Mouse (Mus musculus) 3134 (cell line): ENCODE data around the gene Angel1.

Experiments used
- DNase-seq: peaks from one replicate; pipeline ENCODE4 v3.0.0-alpha.2; 2011; ENCODE audit warnings: low spot score; ENCODE audit not compliant: insufficient read length; ENCODE audit errors: extremely low read depth

The Angel1 gene

DNA sequence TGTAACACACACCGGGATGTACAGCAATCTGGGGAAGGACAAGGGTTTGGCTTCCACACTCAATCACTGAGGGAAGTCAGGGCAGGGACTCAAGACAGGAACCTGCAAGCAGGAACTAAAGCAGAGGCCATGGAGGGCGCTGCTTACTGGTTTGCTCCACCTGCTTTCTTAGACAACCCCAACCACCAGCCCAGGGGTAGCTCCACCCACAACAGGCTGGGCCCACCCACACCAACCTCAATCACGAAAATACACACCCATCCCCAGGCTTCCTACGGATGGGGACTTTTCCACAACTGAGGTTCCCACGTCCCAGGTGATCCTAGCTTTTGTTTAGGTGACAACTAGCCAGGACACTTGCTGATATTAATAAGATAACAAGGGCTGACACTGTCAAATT is 20.4 kb downstream of the Angel1 start:
- no peak for DNase-seq

DNA sequence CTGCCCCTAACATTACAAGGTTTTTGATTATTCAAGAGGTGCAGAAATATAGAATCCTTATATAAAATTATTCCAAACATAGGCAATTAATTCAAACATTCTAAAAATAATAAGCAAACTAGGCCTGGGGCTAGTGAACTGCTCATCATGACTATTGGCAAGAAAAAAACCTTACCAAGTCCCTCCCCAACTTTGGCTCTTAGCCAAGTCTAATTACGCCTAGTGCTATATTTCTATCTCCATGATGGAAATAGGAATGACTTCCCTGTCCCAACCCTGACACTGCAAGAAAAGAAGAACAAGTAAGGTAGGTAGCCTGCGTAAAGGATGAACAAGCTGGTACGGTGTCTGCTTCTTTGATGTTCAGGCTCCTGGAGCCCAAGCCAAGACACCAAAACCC is 23.6 kb downstream of the Angel1 start:
- DNase-seq: no peak

DNA sequence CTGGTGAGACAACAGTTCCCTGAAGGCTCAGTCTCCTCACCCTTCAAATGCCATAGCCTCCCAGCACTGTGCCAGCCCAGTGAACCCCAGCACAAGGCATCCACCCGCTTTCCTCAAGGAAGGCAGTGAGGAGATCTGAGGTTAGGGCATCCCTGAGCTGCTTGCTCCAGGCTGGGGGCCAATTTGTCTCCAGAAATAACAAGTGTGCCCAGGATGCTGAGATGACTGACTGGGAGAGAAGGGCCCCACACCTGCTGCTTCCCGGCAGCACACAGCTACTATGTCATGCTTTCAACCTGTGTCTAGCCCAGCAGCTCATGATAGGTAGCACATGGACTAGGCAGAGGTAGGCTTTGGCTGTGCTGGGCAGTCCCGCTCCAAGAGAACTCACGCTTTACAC is 24.8 kb downstream of the Angel1 start:
- DNase-seq: no peak

DNA sequence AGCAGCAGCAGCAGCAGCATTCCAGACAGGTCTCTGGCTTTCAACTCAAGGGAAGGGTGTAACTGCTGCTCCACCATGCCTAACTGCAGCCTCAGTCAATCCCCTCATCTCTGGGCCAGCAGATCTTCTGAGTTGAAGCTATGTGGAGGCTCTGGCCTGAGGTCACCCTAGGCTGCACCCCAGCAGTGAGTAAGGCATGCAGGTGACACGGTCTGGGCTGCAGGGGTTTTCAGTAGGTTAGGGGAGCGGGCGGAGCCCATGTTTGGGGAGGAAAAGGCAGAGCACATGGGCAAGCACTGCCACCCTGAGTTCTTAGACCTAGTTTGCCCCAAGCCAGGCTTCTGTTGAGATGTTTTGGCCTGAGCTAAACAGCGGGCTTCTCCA is 25.3 kb downstream of the Angel1 start:
- no peak for DNase-seq

DNA sequence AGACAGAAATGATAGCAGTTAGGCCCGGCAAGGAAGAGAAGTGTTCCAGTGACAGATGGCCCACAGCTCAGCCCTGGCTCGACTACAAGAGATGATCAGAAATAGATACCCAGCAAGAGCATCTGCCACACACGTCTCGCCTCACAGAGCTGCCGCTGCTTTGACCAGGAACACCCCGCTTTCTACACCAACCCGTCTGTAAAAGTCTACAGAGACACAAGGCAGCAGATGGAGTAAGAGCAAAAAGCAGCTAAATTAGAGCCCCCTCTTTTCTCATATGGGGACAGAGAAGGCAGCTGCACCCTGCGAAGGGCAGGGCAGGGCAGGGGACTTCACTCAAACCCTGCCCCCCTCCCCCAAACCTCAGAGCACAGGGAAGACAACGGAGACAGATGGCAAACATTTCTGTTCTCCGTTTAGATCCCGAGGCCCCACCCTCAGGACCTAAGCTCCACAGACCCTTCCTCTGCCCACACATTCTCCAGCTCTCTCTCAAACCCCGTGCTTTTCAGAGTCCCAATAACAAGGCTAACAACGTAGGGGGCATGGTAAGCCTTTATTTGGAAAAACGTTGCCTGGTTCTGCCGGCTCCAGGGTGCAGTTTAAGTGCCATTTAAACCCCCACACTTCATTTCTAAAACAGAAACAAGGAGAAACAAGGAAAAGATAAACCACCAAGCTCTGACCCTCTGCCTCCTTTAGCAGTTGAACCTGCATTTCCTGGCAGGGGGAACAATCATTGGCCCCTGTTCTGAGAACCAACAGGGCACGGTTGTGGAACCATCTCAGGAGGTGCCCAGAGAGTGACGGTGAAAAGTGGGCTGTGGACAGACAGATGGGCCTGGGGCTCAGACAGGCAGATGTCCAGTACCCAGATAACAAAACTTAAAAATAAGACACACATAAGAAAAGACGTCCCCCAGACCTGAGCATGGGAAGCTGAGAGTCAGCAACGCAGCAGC is 26.0 kb downstream of the Angel1 start:
- no peak for DNase-seq

DNA sequence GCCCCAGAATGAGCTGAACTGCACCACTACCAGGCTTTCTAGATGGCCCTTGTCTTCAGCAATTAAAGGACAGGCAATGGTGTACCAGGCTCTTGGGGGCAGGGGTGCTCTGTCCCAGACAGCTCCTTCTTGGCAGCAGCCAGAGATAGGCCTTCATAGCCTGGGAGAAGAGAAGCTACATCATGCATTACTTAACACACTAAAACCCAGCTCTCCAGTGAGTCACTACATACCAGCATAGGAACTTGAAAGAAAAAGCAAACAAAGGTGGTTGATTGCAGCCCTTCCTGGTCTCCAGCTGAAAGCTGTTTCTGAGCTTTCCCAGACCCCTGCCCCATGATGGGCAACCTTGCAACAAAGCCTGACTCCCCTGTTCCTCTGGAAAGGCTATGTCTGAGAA is 27.7 kb downstream of the Angel1 start:
- no peak for DNase-seq

DNA sequence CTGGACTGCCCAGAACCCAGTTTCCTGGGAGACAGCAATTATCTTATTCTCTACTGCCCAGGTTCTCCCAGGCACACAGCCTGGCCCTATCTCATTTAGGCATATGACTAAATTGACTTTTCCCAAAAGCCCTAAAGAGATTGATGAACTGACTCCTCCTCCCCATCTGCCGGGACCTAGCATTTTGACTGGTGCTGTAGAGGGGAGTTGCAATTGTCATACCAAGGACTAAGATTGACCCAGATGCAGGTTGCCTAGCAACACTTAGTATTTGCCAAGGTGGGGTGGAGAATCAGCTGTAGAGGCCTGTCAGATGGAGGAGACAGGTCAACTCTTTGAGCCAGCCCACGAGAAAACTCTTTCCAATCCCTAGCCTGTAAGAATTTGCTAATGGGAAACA is 28.3 kb downstream of the Angel1 start:
- DNase-seq: no peak

DNA sequence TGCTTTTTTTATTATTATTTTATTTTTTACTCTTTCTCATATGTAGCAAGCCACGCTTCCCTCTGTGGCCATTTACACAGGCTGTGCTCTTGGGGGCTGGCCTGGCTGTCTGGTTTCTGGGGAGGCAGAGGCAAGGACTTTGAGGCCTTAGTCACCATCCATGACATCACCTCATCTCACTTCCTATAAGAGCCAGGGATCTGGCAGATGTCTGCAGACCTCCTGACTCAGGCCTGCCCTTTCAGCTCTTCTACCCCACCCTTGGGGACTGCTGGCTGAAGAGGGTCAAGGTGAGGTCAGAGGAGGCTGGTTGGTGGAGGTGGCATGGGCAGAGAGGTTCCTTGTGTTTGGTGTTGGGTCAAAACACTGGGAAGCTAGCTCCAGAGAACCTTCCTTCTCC is 31.8 kb downstream of the Angel1 start:
- peak; percentile 53 for DNase-seq

DNA sequence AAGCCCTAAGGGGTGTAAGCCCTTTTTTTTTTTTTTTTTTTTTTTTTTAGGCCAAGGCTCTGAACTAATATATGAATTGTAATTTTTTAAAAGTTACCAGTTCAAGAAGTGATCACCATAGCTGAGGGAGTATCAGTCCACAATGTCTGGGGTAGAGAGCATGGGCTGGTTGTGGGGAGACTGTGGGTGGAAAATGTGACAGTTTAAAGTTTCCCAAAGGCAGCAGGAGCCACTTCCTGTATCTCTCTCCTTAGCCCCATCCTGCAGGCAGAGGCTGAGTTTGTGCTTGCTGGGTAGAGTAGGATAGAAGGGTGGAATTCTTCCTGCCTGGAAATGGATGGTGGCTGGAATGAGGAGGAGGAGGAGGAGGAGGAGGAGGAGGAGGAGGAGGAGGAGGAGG is 32.9 kb downstream of the Angel1 start:
- no peak for DNase-seq

DNA sequence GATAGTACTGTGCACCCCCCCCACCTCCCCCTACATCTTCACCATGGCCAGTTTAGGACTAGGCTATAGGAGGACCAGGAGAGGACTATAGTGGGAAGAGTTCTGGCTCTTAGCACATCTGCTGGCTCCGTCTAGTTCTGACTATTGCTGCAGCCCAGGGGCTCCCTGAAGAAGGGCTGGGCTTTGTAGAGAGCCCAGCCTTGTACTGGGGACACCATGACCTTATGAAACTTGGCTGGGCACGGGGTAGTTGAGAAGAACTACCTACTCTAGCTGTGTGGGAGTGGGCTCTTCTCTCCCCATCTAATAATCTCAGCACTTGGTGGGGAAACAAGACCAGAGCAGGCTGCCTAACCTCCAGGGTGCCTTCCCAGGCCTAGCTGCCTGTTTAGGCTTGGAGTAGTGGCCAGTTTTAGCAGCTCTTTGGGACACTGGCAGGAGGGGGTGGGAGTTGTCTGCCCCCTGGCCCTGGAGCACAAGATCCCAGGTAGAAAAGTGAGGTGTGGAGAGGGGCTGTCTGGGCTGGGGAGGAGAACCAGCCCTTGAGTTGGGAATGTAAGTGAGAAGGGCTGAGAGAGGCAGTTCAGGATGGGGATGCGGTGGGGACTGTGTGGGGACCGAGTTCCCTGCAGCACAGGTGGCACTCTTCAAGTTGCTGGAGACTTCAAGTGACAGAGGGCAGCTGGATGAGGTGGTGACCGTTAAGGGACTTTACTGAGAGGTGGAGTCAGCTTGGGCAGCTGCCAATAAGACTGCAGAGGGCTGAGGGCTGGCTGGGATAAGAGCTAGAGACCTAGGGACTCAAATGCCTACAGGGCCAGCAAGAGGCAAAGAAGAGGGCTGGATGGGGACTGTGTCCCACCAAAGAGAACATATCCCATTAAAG is 33.5 kb downstream of the Angel1 start:
- DNase-seq: no peak

DNA sequence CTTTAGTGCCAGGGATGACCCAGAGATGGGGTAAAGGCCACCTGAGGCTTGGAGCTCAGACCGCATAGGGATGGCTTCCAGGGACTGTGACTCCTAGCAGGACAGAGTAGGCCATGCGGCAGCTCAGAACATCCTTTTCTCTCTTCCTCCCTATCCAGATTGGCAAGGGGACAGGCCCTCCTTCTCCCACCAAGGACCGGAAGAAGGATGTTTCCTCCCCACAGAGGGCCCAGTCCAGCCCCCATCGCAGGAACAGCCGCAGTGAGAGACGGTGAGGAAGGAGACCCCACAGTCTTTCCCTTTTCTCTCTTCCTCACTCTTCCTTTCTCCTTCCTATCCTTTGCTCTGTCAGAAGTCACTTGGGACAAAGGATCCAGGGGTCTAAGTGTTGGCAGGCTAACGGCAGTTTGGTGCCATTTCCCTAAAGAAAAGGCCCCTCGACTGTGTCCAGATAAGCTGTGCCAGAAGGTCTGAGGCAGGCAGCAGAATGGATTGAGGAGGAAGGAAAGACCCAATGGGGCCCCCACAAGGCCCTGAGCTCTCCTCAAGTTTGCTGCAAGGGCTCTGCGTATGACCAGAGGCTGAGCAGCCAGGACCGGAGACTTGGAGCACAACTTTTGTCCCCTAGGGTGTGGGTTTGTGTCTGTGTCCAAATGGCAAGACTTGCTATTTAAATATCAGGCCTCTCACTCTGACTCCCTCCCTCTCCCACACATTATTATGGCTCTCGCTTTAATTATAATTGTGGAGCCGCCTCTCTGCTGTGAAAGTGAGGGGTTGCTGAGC is 35.4 kb downstream of the Angel1 start:
- no peak for DNase-seq

DNA sequence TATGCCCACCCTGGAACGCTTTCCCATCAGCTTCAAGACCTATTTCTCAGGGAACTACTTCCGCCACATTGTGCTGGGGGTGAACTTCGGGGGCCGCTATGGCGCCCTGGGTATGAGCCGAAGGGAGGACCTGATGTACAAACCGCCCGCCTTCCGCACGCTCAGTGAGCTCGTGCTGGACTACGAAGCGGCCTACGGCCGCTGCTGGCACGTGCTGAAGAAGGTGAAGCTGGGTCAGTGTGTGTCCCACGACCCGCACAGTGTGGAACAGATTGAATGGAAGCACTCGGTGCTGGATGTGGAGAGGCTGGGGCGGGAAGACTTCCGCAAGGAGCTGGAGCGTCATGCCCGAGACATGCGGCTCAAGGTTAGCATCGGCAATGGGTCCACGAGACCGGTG is 37.3 kb downstream of the Angel1 start:
- peak; percentile 25 for DNase-seq

DNA sequence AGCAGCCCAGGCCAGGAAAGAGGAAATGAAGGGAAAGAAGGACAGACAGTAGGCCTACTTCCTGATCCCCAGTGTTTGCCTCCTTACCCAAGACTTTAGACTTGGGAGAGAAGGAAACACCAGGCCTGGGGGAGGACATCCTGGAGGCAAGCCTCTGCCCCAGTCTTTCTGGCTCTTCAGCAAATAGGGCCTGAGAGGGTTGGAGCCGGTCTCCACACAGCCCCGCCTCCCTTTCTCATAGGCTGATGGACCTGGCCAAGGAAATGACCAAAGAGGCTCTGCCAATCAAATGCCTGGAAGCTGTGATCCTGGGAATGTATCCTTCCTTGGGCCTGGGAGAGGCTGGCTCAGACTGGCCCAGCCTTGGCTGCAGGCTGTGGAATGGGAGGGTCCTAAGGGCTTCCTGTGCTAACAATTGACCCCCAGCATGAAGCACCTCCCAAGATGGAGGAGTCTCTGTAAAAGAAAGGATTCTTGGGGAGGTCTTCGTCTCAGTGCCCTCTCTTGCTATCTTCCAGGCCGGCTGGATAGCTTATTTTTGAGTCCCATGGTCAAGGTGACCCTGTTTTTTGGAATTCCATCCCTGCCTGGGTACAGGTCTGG is 38.2 kb downstream of the Angel1 start:
- DNase-seq: no peak

DNA sequence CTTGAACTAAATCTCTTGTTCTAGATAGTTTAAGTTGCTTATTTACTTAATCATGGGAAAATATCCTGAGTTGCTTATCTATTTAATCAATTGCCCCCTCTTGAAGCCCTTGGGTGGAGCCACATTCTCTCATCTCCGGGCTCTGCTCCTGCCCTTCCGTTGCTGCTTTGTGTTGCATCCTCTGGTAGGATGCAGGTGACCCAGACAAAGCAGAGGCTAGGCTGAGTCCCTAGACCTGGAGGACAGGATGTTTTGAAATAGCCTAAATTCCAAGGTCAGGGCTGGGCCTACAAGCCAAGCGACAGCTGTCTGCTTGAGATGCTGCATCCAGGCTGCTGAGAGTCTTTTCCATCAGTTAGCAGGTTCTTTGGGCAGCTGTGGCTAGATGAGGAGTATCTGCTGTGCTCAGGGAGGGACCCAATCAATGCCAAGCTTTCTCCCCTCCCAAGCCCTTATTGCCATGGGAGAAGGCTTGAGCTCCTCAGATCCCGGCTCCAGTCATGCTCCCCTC is 38.8 kb downstream of the Angel1 start:
- no peak for DNase-seq

DNA sequence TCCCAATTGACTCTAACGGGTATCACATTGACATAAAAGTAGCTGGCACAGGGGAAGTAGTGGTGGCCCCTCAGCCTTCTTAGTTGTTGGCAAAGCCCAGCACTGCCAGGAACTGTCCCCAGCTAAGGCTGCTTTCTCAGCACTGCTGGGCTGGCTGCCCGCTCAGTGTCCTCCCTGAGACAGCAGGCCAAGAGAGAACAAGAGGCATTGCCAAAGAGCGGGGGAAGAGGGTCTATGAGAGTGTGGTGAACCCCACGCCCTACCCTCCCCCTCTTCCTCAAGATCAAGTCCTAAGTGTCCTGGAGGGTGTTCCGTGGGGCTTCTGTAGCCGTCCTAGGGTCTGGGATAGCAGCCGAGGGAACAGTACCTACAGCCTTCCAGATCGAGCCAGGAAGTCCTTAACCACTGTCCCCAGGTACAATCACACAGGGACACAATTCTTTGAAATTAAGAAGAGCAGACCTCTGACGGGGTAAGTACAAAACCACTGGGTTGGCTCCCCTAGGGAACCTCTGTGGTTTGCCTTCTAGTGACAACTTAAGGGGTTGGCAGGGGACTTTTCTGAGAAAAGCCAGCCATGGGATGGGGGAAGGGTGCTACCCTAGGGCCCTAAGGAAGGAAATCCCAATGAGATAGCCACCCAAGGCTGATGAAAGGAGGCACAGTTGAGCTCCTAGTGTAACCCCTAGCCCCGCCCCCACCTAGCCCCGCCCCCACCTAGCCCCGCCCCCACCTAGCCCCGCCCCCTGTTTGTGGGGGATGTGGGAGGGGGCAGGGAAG is 39.5 kb downstream of the Angel1 start:
- no peak for DNase-seq

DNA sequence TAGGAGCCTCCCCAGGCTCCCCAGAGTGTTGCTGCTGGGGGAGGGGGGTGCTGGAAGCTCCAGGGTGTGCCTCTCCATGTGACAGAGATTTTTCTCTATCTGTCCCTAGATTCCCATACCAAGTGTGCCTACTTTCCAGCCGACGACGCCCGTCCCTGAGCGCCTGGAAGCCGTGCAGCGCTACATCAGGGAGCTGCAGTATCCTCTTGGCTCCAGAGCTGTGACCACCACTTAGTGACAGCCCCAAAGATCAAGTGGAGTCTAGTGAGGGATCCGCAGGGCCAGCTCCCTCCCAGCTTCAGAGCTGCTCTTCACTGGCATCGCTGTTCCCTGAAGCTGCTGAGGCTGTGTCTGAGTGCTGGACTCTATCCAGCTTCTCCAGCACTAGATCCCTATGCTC is 41.0 kb downstream of the Angel1 start:
- DNase-seq: no peak

DNA sequence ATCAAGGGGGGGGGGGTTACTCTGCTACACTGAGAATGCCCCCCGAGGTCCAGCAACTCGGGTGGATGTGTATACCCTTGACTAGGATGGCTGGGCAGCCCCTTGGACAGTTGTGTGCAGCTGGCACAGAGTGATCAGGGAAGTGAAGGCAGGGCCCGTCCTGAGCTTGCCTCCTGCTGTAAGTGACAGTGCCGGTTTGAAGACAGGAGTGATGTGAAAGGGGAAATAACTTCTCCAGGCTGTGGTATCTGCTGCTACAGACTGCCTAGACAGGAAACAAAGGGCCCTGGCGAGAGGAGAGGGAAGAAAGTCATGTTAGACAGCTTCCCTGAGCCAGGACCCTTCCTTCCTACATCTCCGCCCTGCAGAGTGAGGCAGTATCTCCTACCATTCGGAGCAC is 42.6 kb downstream of the Angel1 start:
- no peak for DNase-seq

DNA sequence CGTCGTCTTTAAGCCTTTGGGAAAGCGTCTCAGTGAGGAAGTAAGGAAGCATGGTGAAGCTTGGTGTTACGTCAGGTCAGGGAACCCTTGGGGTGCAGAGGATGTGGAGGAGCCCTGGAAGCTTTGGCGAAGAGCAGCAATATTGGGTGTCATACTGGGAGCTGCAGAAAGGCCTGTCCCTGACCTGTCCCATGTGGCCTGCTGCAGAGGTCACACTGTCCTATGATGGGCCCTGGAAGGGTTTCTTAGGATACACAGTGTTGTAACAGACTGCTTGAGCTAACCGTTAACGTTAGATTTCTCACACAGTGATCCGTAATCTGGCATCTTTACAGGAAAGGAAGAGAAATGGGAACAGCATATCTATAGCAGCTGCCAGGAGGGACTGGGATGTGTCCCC is 44.1 kb downstream of the Angel1 start:
- DNase-seq: no peak

DNA sequence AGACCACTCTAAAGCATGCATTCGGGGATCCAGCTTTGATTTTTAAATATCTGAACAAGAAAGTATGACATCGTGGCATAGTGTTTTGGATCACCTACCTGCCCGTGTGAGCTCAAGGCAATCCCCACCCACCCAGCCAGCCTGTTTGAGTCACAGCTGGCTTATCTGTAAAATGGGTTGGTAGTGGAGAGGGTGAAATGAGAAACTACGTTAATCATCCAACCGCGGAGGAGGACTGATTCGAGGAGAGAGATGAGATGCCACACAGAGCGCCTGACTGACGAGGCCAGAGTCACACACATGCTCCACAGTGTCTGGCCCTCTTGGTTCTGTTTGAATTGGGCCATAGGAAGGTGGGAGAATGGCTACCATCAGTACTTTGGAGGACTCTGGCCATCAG is 44.6 kb downstream of the Angel1 start:
- no peak for DNase-seq
